Mouse (Mus musculus): ENCODE measurements around the gene Zfp729b. TPM values are rescaled to one million over a fixed set of nuclear protein-coding genes. Genes with fewer than 3 reads are reported as not detected.
A peak's percentile ranks its signal among the peaks of the same experiment; 100 is the strongest.

The Zfp729b gene
- total RNA-seq (2014; fragmentation: Nextera tagmentation) (9.6 and 13.3 TPM in 2 replicates), total RNA-seq (2017) (11.7 and 17.0 TPM in 2 replicates)

DNA sequence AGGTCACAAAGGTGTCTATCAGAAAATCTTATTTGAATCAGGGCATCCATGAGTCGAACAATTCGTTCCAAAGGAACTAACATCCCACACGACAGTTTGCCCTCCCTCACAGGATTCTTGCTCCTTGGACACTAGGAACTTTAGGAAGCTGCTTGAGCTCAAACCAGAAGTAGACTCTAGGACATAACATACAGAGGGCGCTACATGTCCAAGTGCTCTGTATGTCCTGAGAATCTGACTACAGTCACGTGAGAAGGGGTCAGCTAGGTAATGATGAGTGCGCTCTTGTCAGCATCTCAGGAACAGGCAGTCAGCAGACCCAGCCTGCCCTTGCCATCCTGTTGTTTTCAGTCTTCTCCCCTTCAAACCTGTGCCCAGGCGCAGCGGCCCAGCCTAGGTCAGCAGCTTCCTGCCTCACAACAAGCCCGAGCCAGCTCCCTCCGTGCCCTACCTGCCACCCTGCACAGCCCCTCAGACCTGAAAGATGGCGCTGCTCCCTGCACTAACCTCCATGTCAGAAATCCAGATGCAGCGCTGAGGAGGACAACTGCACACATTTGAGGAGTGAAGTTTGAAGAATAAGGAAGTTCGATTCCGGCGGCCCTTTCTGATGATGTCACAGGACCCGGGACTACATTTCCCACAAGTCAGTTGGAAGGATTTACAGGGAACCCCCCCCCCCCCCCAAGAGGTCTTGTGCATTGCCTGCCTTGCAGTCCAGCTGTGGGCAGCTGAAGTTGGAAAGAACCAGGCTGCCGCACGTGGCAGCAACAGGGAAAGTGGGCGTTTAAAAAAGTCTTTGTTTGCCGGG lies at the start of gene Zfp729b:
Gene Zfp729b (minus strand): TSS at position 642 of the 811 bp plus-strand sequence.
- ATAC-seq (replicated peaks; ENCODE audit: low FRiP score, low TSS enrichment, poor library complexity, severe bottlenecking) = peak; percentile 86

DNA sequence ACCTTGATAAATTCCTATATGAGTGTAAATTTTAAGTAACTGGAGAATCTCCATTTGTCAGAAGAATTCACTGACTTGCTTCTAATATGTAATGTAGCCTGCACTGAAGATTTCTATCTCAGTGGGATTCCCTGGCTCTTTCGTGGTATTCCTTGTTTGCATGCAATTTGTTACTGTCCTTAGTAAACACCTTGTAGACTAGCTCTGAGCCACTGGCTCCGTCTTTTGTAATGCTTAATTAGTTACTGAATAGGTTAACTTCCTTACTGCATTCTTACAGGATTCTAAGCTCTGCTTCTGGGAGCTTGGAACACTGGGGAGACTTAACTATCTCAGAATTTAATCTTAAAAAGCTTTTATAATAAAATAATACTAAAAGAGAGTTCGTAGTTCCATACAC lies 43.0 kb upstream of the Zfp729b start:
- ATAC-seq (replicated peaks; ENCODE audit: low FRiP score, low TSS enrichment, poor library complexity, severe bottlenecking) = no peak

DNA sequence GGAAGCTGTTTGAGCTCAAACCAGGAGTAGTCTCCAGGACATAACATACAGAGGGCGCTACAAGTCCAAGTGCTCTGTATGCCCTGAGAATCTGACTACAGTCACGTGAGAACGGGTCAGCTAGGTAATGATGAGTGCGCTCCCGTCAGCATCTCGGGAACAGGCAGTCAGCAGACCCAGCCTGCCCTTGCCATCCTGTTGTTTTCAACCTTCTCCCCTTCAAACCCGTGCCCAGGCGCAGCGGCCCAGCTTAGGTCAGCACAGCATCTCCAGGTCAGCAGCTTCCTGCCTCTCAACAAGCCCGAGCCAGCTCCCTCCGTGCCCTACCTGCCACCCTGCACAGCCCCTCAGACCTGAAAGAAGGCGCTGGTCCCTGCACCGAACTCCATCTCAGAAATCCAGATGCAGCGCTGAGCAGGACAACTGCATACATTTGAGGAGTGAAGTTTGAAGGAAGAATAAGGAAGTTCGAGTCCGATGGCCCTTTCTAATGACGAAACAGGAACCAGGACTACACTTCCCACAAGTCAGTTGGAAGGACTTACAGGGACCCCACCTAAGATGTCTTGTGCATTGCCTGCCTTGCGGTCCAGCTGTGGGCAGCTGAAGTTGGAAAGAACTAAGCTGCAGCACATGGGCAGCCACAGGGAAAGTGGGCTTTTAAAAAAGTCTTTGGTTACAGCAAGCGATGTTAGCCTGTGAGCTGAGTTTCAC lies 27.9 kb upstream of the Zfp729b start, which contains the start of the genes Gm49345 and Zfp729a:
Gene Gm49345 (minus strand): TSS at position 476 of the 714 bp plus-strand sequence.
Gene Zfp729a (minus strand): TSS at position 498 of the 714 bp plus-strand sequence.
- ATAC-seq (replicated peaks; ENCODE audit: low FRiP score, low TSS enrichment, poor library complexity, severe bottlenecking) = peak; percentile 97

DNA sequence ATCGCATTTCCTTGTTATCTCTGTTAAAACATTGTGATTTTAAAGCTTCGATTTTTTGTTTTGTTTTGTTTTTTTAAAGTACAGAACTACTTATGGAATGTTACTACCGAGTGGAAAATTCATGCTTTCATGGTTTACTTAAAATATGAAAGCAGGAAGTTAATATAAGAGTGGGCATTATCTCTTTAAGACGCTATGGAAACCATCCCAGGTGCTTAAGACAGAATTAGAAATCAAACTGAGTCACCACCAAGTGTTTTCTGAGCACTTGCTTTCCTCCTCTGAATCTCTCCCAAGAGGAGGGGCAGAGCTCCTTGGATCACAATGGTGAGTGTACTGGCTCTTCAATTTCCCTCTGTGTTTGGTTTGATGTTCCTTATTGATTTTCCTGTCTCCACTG lies 601 bp upstream of the Zfp729b start:
- ATAC-seq (replicated peaks; ENCODE audit: low FRiP score, low TSS enrichment, poor library complexity, severe bottlenecking) = no peak

DNA sequence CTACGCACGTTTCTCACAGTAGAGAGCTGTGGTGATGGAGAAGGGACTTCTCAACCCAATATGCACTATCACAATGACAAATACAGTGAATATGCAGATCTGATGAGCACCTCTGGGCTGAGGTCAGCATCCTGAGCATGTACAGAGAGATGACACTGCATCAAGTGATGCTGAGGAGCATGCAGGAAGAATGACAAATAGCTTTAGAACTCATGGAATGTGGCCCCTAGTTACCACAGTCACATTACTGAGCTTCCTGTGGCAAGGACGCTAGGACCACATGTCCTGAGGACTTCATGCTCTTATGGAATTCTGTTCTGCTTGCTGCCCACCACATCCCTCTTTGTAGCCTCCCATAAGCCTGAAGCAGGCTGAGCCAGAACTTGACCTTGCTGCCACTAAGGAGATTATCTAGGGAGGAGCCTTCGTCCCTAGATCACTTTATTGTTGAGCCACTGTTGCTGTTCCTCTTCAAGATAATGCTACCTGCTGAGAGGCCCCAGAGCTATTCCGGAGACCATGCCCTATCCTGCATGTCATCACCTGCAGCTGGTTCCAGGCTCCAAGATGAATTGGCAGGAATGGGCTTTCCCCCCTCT lies 36.8 kb downstream of the Zfp729b start:
- no peak for ATAC-seq (replicated peaks; ENCODE audit: low FRiP score, low TSS enrichment, poor library complexity, severe bottlenecking)

DNA sequence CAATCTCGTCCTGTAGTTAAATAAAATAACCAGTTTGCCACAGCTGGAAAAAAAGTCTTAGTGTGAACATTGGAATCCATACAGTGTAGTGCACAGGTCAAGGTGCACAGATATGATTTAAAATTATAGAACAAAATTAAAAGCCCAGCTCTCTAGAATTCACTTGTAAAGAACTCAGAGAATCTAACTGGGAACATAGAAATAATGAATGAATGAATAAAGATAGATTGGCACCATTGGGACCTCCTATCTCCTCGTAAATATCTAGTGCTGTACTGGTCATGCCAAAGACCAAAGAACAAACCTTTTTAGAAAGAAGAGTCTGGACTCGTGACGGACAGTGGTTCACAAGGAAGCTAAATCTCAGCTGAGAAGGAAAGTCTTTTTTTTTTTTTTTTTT lies 55.8 kb downstream of the Zfp729b start, which contains the start of gene Zfp748:
Gene Zfp748 (minus strand): TSS at position 101 of the 400 bp plus-strand sequence.
- ATAC-seq (replicated peaks; ENCODE audit: low FRiP score, low TSS enrichment, poor library complexity, severe bottlenecking) = no peak

DNA sequence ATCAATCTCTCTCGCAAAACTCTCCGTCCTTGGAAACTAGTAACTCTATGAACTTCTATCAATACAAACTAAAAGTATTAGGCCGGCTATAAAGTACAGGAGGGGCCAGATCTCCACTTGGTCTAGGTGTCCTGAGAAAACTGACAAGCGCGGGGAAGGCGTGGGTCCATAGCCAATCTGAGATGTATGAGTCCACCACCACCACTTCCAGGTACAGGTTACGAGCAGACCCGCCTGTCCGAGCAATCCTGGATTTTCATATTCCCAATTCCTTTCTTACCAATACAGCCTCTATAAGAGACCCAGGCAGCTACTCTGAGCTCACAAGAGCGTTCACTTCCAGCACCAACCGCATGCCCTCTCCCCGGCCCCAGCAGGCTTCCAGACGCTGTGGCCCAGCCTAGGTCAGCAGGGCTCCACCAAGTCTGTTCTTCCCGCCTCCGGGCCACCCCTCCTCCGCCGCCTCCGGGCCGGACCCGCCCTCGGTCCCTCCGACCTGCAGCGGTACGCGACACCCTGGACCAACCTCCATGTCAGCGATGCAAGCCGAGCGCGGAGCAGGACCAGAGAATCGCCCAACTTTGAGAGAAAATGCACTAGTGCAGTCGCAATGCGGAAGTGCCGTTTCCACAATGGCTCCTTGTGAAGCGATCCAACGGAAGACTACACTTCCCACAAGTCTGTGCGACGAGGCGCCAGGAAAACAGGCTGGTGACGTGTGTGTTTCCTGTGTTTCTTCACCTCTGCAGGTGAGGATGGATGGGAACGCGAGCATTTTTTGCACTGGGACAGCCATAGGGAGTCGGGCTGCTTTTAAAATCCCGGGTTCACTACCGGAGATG lies 56.8 kb downstream of the Zfp729b start:
- ATAC-seq (replicated peaks; ENCODE audit: low FRiP score, low TSS enrichment, poor library complexity, severe bottlenecking) = peak; percentile 99

DNA sequence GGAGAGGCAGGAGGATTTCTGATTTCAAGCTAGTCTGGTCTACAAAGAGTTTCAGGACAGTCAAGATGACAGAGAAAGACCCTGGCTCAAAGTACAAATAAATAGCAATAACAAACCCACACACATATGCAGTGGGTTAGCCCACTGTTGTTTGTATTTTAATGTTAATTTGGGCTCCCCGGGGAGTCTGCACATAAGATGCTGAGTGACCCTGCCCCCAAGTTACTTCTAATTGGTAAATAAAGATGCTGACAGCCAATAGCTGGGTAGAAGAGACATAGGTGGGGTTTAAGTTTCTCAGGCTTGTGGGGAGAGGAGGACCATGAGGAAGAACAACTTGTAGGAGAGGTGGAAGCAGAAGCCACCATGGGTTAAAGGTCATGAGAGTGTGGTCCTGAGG lies 63.6 kb downstream of the Zfp729b start:
- ATAC-seq (replicated peaks; ENCODE audit: low FRiP score, low TSS enrichment, poor library complexity, severe bottlenecking) = no peak

Other genes with a start within 250 kb of the Zfp729b start
- gene Gm28044, start 249.2 kb downstream of the Zfp729b start, total RNA-seq (2014; fragmentation: Nextera tagmentation) = 6.6 and 13.8 TPM in 2 replicates
- gene Gm28044, start 249.2 kb downstream of the Zfp729b start, total RNA-seq (2017) = 3.5 TPM in 1 of 2 replicates, not detected in the other
- 6.1 and 7.5 TPM in 2 replicates for gene Zfp953, start 249.1 kb downstream of the Zfp729b start, total RNA-seq (2014; fragmentation: Nextera tagmentation)
- 6.3 and 10.5 TPM in 2 replicates for gene Zfp953, start 249.1 kb downstream of the Zfp729b start, total RNA-seq (2017)
- gene Gm28041, start 234.0 kb downstream of the Zfp729b start, total RNA-seq (2014; fragmentation: Nextera tagmentation) = 0.66 TPM in 1 of 2 replicates, not detected in the other
- 2.3 TPM in 1 of 2 replicates, not detected in the other for gene Gm28041, start 234.0 kb downstream of the Zfp729b start, total RNA-seq (2017)
- gene Zfp456, start 233.9 kb downstream of the Zfp729b start, total RNA-seq (2014; fragmentation: Nextera tagmentation) = 2.4 and 2.6 TPM in 2 replicates
- 1.7 and 3.7 TPM in 2 replicates for gene Zfp456, start 233.9 kb downstream of the Zfp729b start, total RNA-seq (2017)
- 4.3 and 6.2 TPM in 2 replicates for gene Zfp429, start 209.9 kb downstream of the Zfp729b start, total RNA-seq (2014; fragmentation: Nextera tagmentation)
- 10.5 and 11.5 TPM in 2 replicates for gene Zfp429, start 209.9 kb downstream of the Zfp729b start, total RNA-seq (2017)
- gene Zfp459, start 188.3 kb downstream of the Zfp729b start, total RNA-seq (2014; fragmentation: Nextera tagmentation) = 1.4 and 2.6 TPM in 2 replicates
- gene Zfp459, start 188.3 kb downstream of the Zfp729b start, total RNA-seq (2017) = 1.3 and 1.9 TPM in 2 replicates
- 8.7 and 14.3 TPM in 2 replicates for gene Zfp874a, start 158.1 kb downstream of the Zfp729b start, total RNA-seq (2014; fragmentation: Nextera tagmentation)
- gene Zfp874a, start 158.1 kb downstream of the Zfp729b start, total RNA-seq (2017) = 13.7 and 21.8 TPM in 2 replicates
- 4.5 and 13.3 TPM in 2 replicates for gene Zfp874b, start 125.4 kb downstream of the Zfp729b start, total RNA-seq (2014; fragmentation: Nextera tagmentation)
- 7.6 and 9.2 TPM in 2 replicates for gene Zfp874b, start 125.4 kb downstream of the Zfp729b start, total RNA-seq (2017)
- 3.3 and 4.6 TPM in 2 replicates for gene Zfp58, start 109.2 kb downstream of the Zfp729b start, total RNA-seq (2014; fragmentation: Nextera tagmentation)
- 5.5 and 12.6 TPM in 2 replicates for gene Zfp58, start 109.2 kb downstream of the Zfp729b start, total RNA-seq (2017)
- not detected in 2 replicates for gene Gm26965, start 83.6 kb downstream of the Zfp729b start, total RNA-seq (2014; fragmentation: Nextera tagmentation)
- gene Gm26965, start 83.6 kb downstream of the Zfp729b start, total RNA-seq (2017) = not detected in 2 replicates
- gene Zfp87, start 83.5 kb downstream of the Zfp729b start, total RNA-seq (2014; fragmentation: Nextera tagmentation) = 13.6 and 18.1 TPM in 2 replicates
- 14.1 and 14.7 TPM in 2 replicates for gene Zfp87, start 83.5 kb downstream of the Zfp729b start, total RNA-seq (2017)
- 7.8 and 9.6 TPM in 2 replicates for gene Zfp748, start 55.9 kb downstream of the Zfp729b start, total RNA-seq (2014; fragmentation: Nextera tagmentation)
- gene Zfp748, start 55.9 kb downstream of the Zfp729b start, total RNA-seq (2017) = 9.4 and 11.8 TPM in 2 replicates
- gene Gm49345, start 28.1 kb upstream of the Zfp729b start, total RNA-seq (2014; fragmentation: Nextera tagmentation) = not detected in 2 replicates
- 3.5 TPM in 1 of 2 replicates, not detected in the other for gene Gm49345, start 28.1 kb upstream of the Zfp729b start, total RNA-seq (2017)
- gene Zfp729a, start 28.1 kb upstream of the Zfp729b start, total RNA-seq (2014; fragmentation: Nextera tagmentation) = 5.4 and 6.7 TPM in 2 replicates
- gene Zfp729a, start 28.1 kb upstream of the Zfp729b start, total RNA-seq (2017) = 5.3 and 12.8 TPM in 2 replicates
- gene Zfp738, start 77.4 kb upstream of the Zfp729b start, total RNA-seq (2014; fragmentation: Nextera tagmentation) = 13.3 and 13.6 TPM in 2 replicates
- gene Zfp738, start 77.4 kb upstream of the Zfp729b start, total RNA-seq (2017) = 13.1 and 21.9 TPM in 2 replicates
- 7.2 and 12.7 TPM in 2 replicates for gene Zfp65, start 119.5 kb upstream of the Zfp729b start, total RNA-seq (2014; fragmentation: Nextera tagmentation)
- gene Zfp65, start 119.5 kb upstream of the Zfp729b start, total RNA-seq (2017) = 16.6 and 17.6 TPM in 2 replicates
- 5.4 and 9.3 TPM in 2 replicates for gene Zfp85, start 145.5 kb upstream of the Zfp729b start, total RNA-seq (2014; fragmentation: Nextera tagmentation)
- 7.0 and 8.1 TPM in 2 replicates for gene Zfp85, start 145.5 kb upstream of the Zfp729b start, total RNA-seq (2017)
- gene Zfp493, start 170.0 kb upstream of the Zfp729b start, total RNA-seq (2014; fragmentation: Nextera tagmentation) = 6.2 and 8.9 TPM in 2 replicates
- gene Zfp493, start 170.0 kb upstream of the Zfp729b start, total RNA-seq (2017) = 1.8 and 3.7 TPM in 2 replicates
- gene Zfp273, start 204.0 kb upstream of the Zfp729b start, total RNA-seq (2014; fragmentation: Nextera tagmentation) = 3.1 and 5.3 TPM in 2 replicates
- 2.2 and 8.7 TPM in 2 replicates for gene Zfp273, start 204.0 kb upstream of the Zfp729b start, total RNA-seq (2017)
- 2.3 TPM in 1 of 2 replicates, not detected in the other for gene Gm10037, start 221.4 kb upstream of the Zfp729b start, total RNA-seq (2014; fragmentation: Nextera tagmentation)
- gene Gm10037, start 221.4 kb upstream of the Zfp729b start, total RNA-seq (2017) = not detected in 2 replicates

Data from megakaryocyte-erythroid progenitor cell, adult 5-6 weeks (primary cell).